Mouse (Mus musculus) MEL (cell line): ENCODE data around the gene Ddx54. TPM values are rescaled to one million over a fixed set of nuclear protein-coding genes. Genes with fewer than 3 reads are reported as not detected.

Experiments used
- DNase-seq: peaks from one replicate; pipeline ENCODE4 v3.0.0; 2011; ENCODE audit warnings: low read depth, low spot score
- H3K27ac ChIP-seq: 2 replicates; pipeline ENCODE4 v1.5.1; 2012; ENCODE audit warnings: low read depth, mild to moderate bottlenecking, control low read depth, low read length, moderate library complexity; ENCODE audit not compliant: control insufficient read depth
- H3K27me3 ChIP-seq, 2 experiments: fragments of 150-350 bp in 1 of 2; sonication (generic) in 1 of 2; 2 replicates each; pipeline ENCODE4 v1.6.1; 2012; ENCODE audit warnings: low read length in 2 of 2, mild to moderate bottlenecking in 2 of 2, improper control_type of control experiment in 1 of 2, moderate library complexity in 1 of 2; ENCODE audit not compliant: insufficient read depth in 2 of 2, control insufficient read depth in 1 of 2
- H3K36me3 ChIP-seq, 2 experiments: 2 replicates each; pipeline ENCODE4 v1.6.1; 2012 to 2014; ENCODE audit warnings: low read length in 2 of 2, improper control_type of control experiment in 1 of 2, inconsistent platforms in 1 of 2, mild to moderate bottlenecking in 1 of 2; ENCODE audit not compliant: insufficient read depth in 2 of 2, control insufficient read depth in 1 of 2
- H3K4me1 ChIP-seq, 2 experiments: fragments of 150-350 bp in 1 of 2; sonication (generic) in 1 of 2; 2 replicates each; pipeline ENCODE4 v1.6.1; 2012; ENCODE audit warnings: low read length in 2 of 2, improper control_type of control experiment in 1 of 2, mild to moderate bottlenecking in 1 of 2; ENCODE audit not compliant: insufficient read depth in 2 of 2, control insufficient read depth in 1 of 2
- H3K4me3 ChIP-seq, 2 experiments: fragments of 150-350 bp in 1 of 2; sonication (generic) in 1 of 2; 2 replicates each; pipeline ENCODE4 v1.5.1; 2012; ENCODE audit warnings: low read depth in 2 of 2, low read length in 2 of 2, mild to moderate bottlenecking in 2 of 2, moderate library complexity in 2 of 2, control low read depth in 1 of 2, improper control_type of control experiment in 1 of 2; ENCODE audit not compliant: control insufficient read depth in 1 of 2, insufficient read depth in 1 of 2
- H3K79me2 ChIP-seq: 2 replicates; pipeline ENCODE4 v1.6.1; 2012; ENCODE audit warnings: mild to moderate bottlenecking, low read length, moderate library complexity; ENCODE audit not compliant: control insufficient read depth, poor library complexity, insufficient read depth
- H3K9ac ChIP-seq: 2 replicates; pipeline ENCODE4 v1.6.1; 2012; ENCODE audit warnings: low read depth, mild to moderate bottlenecking, control low read depth, low read length, moderate library complexity; ENCODE audit not compliant: control insufficient read depth, poor library complexity, severe bottlenecking
- H3K9me3 ChIP-seq: fragments of 150-350 bp; sonication (generic); replicated peaks from 2 replicates; pipeline ENCODE4 v1.6.1; 2012; ENCODE audit warnings: mild to moderate bottlenecking, low read length, improper control_type of control experiment, moderate library complexity; ENCODE audit not compliant: insufficient read depth
- BHLHE40 ChIP-seq: IDR thresholded peaks from 2 replicates; pipeline ENCODE4 v1.6.1; 2012; ENCODE audit warnings: low read depth, mild to moderate bottlenecking, inconsistent platforms, low read length, improper control_type of control experiment, borderline replicate concordance
- ELF1 ChIP-seq: IDR thresholded peaks from 2 replicates; pipeline ENCODE4 v1.6.1; 2014; ENCODE audit warnings: low read depth, mild to moderate bottlenecking, inconsistent platforms, low read length, improper control_type of control experiment, moderate library complexity
- EP300 ChIP-seq, 2 experiments: IDR thresholded peaks; 2 replicates each; pipeline ENCODE4 v1.6.1; 2011; ENCODE audit warnings: improper control_type of control experiment in 2 of 2, low read length in 2 of 2, low read depth in 1 of 2, mild to moderate bottlenecking in 1 of 2
- HCFC1 ChIP-seq: IDR thresholded peaks from 2 replicates; pipeline ENCODE4 v1.6.1; 2012; ENCODE audit warnings: low read depth, mild to moderate bottlenecking, inconsistent platforms, low read length, improper control_type of control experiment, moderate library complexity
- KAT2A ChIP-seq: conservative IDR thresholded peaks from 2 replicates; pipeline ENCODE4 v1.6.1; 2012; ENCODE audit warnings: low read depth, low read length, improper control_type of control experiment, inconsistent platforms
- MAFK ChIP-seq: IDR thresholded peaks from 2 replicates; pipeline ENCODE4 v1.6.1; 2011; ENCODE audit warnings: low read depth, mild to moderate bottlenecking, low read length, improper control_type of control experiment, borderline replicate concordance
- MXI1 ChIP-seq: IDR thresholded peaks from 2 replicates; pipeline ENCODE4 v1.6.1; 2011; ENCODE audit warnings: mild to moderate bottlenecking, low read depth, low read length, improper control_type of control experiment
- MYB ChIP-seq: IDR thresholded peaks from 2 replicates; pipeline ENCODE4 v1.6.1; 2011; ENCODE audit warnings: mild to moderate bottlenecking, low read depth, low read length, improper control_type of control experiment
- NRF1 ChIP-seq: IDR thresholded peaks from 2 replicates; pipeline ENCODE4 v1.6.1; 2014; ENCODE audit warnings: low read depth, mild to moderate bottlenecking, inconsistent platforms, low read length, improper control_type of control experiment, moderate library complexity; ENCODE audit not compliant: poor library complexity, insufficient read depth, severe bottlenecking
- POLR2A ChIP-seq, 2 experiments: IDR thresholded peaks; 2 replicates each; pipeline ENCODE4 v1.6.1; 2011 to 2012; ENCODE audit warnings: low read length in 2 of 2, mild to moderate bottlenecking in 2 of 2, control low read depth in 1 of 2, improper control_type of control experiment in 1 of 2, low read depth in 1 of 2, moderate library complexity in 1 of 2; ENCODE audit not compliant: control insufficient read depth in 1 of 2, insufficient read depth in 1 of 2, poor library complexity in 1 of 2
- POLR2AphosphoS2 ChIP-seq: IDR thresholded peaks from 2 replicates; pipeline ENCODE4 v1.6.1; 2011; ENCODE audit warnings: low read length, improper control_type of control experiment
- POLR2AphosphoS5 ChIP-seq: IDR thresholded peaks from 2 replicates; pipeline ENCODE4 v1.6.1; 2012; ENCODE audit warnings: low read depth, borderline replicate concordance, mild to moderate bottlenecking, inconsistent platforms, low read length, moderate library complexity, mixed read lengths
- SMC3 ChIP-seq: IDR thresholded peaks from 2 replicates; pipeline ENCODE4 v1.6.1; 2011; ENCODE audit warnings: low read depth, low read length, improper control_type of control experiment
- UBTF ChIP-seq: IDR thresholded peaks from 2 replicates; pipeline ENCODE4 v1.6.1; 2012; ENCODE audit warnings: low read depth, mild to moderate bottlenecking, inconsistent platforms, low read length, improper control_type of control experiment, moderate library complexity, borderline replicate concordance; ENCODE audit not compliant: insufficient read depth
- ZKSCAN1 ChIP-seq: IDR thresholded peaks from 2 replicates; pipeline ENCODE4 v1.6.1; 2012; ENCODE audit warnings: low read depth, mild to moderate bottlenecking, inconsistent platforms, low read length, improper control_type of control experiment, moderate library complexity
- polyA plus RNA-seq, 2 experiments: library from polyadenylated mRNA; stranded (reverse) in 1 of 2; unstranded in 1 of 2; fragments of >175 nt in 1 of 2; fragments of >200 nt in 1 of 2; gene quantifications; 2 replicates each; pipeline versions ENCODE4 v1.2.1 to v1.2.4; 2012; ENCODE audit warnings: low replicate concordance in 2 of 2, low read depth in 1 of 2; ENCODE audit not compliant: insufficient read length in 2 of 2, insufficient read depth in 1 of 2, missing spikeins in 1 of 2
- total RNA-seq: library from RNA; depleted of rRNA; stranded (reverse); fragments of 300-350 nt; gene quantifications from 2 replicates; pipeline ENCODE4 v1.2.3, GENCODE M21; 2012

The Ddx54 gene
- total and polyA plus RNA-seq, 3 experiments: 73.8 to 99.9 TPM; not detected in 1

DNA sequence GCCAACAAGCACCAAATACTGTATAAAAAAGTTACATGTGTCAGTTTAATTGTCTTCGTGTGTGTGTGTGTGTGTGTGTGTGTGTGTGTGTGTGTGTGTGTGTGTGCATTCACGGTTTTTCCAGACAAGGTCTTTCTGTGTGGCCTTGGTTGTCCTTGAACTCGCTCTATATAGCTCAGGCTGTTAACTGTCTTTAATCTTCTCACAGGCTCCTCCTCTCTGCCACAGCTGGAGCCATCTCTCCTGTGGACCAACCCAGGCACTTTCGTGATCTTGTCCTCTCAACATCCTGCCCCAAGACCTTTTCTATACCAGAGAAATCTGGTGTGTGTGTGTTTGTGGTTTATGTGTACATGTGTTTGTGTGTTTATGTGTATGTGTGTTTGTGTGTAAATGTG is 48.6 kb upstream of the Ddx54 start:
- Histone ChIP-seq H3K36me3 (no peaks in the 10 kb centered on the region), H3K79me2 (no peaks in the 10 kb centered on the region), H3K27ac (no peak overlapping the region), H3K4me3 (no peak overlapping the region), H3K27me3 (no peaks in the 10 kb centered on the region), H3K4me1 (no peaks in the 10 kb centered on the region), H3K9ac (no peak overlapping the region), H3K9me3 (no peaks in the 10 kb centered on the region)
- DNase-seq: no peak
- TF ChIP-seq SMC3 (no peak), HCFC1 (no peak)
- TF ChIP-seq, all 39 proteins: peak for 0

DNA sequence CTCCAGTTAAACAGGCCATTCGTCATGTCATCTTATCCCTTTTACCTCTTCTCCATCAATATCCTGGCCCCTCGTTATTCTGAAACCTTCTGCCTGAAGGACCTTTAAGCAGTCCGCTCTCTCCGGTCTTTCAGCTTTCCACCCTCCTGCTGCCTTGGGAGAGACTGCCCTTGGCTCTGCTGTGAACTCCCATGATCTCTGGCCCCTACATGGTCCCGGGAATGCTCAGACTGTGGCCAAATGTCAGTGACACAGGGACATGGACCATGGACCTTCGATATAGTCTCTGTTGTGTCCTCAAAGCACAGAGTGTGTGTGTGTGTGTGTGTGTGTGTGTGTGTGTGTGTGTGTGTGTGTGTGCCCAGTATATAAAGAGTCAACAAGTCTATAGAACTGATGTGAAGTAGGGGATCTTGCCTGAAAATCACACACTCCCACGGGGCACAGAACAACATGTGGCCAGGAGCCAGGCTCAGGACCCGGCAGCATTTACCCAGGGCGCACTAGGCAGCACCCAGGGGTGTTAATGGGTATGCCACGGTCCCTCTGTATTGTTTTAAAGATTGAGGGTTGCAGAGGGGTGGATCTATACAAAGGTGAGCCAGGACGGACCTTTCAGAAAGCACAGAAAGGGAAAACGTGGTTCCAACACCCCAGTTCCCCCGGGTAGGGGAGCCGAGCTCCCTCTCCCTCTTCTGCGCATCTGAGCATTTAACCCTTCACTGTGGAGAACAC is 47.2 kb upstream of the Ddx54 start:
- no peak for TF ChIP-seq MXI1
- no peak for TF ChIP-seq UBTF
- no peak for TF ChIP-seq MYB
- TF ChIP-seq BHLHE40: no peak
- no peak for TF ChIP-seq NRF1
- TF ChIP-seq MAFK: no peak
- no peak for TF ChIP-seq ZKSCAN1
- no peak for TF ChIP-seq KAT2A
- no peak for TF ChIP-seq EP300 (IDR thresholded peaks at IDR 0.05; ENCODE audit: low read depth in 1 of 2, low read length in 2 of 2)
- TF ChIP-seq POLR2AphosphoS2: no peak
- no peak for TF ChIP-seq POLR2A (IDR thresholded peaks at IDR 0.05; ENCODE audit: control insufficient read depth in 1 of 2, insufficient read depth in 1 of 2, low read depth in 1 of 2, low read length in 2 of 2, poor library complexity in 1 of 2)
- TF ChIP-seq SMC3: no peak
- TF ChIP-seq POLR2AphosphoS5: no peak
- no peak for TF ChIP-seq ELF1
- H3K4me3 ChIP-seq: no peak overlapping the region
- H3K9me3 ChIP-seq: no peaks in the 10 kb centered on the region
- H3K9ac ChIP-seq: no peak overlapping the region
- no peaks in the 10 kb centered on the region for H3K79me2 ChIP-seq
- DNase-seq: no peak
- H3K27ac ChIP-seq: no peak overlapping the region
- H3K4me1 ChIP-seq: peaks cover 0 to under 1% of the 10 kb centered on the region in 2 experiments; a peak in 1 of 4 replicates
- H3K27me3 ChIP-seq: no peaks in the 10 kb centered on the region
- H3K36me3 ChIP-seq: 0 out of 4 replicates have a peak, but pooled peaks cover 0 to 2% of the 10 kb centered on the region in 2 experiments
